Mouse (Mus musculus): ENCODE measurements around the gene Arhgap21. TPM values are rescaled to one million over a fixed set of nuclear protein-coding genes. Genes with fewer than 3 reads are reported as not detected.

Gene Arhgap21
- polyA plus RNA-seq, 1 experiment = 3.3 TPM

DNA sequence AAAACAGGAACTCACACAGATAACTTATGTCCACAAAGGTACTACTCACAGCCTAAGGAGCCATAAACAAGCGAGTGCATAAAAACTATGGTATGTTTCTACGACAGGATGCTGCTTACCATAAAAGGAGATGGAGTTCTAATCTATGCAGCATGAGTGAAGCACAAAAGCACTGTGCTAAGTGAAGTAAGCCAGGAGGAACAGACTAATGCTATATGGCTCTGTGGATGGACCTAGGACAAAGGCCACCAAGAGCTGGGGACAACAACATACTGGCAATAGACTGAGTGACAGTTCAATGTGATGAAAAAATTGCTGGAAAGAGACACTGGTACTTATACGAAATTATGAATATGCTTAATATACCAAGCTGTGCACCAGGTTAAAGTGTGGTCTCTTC, 19.5 kb downstream of the Arhgap21 start:
- no peaks in the 10 kb centered on the region for H3K4me1 ChIP-seq (ENCODE audit: control insufficient read depth, insufficient read depth, low read length)
- no peak overlapping the region for H3K4me3 ChIP-seq (ENCODE audit: control insufficient read depth, low read depth, low read length)
- no peaks in the 10 kb centered on the region for H3K36me3 ChIP-seq (ENCODE audit: control insufficient read depth, insufficient read depth, low read length)
- no peak overlapping the region for H3K27ac ChIP-seq (ENCODE audit: control insufficient read depth, insufficient read depth, low read depth, low read length)
- no peak for TF ChIP-seq POLR2A (IDR thresholded peaks at IDR 0.05; ENCODE audit: control insufficient read depth, low read depth, low read length)
- no peak for TF ChIP-seq CTCF (IDR thresholded peaks at IDR 0.05; ENCODE audit: control insufficient read depth, insufficient read depth, insufficient replicate concordance, low read depth, low read length)
- no peaks in the 10 kb centered on the region for H3K27me3 ChIP-seq (ENCODE audit: control insufficient read depth, insufficient read depth, low read length)

DNA sequence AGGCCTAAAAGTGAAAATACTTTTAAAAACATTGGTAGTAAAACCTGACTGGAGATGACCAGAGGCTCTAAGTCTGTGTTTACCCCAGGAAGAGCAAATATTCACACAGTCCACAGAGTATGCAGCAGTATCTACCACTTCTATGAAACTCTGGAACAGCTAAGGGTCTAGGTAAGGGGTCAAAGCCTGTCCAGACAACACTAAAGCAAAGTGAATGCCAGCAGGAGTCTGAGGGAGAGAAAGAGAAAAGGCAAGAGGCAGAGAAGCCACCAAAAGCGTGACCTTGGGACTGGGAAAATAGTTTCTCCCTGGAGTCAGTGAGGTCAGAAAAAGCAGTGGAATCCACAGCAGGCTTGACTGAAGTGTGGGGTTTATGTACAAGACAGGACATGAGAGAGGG, 21.6 kb downstream of the Arhgap21 start:
- Histone ChIP-seq H3K36me3 (ENCODE audit: control insufficient read depth, insufficient read depth, low read length) (no peaks in the 10 kb centered on the region), H3K4me3 (ENCODE audit: control insufficient read depth, low read depth, low read length) (no peak overlapping the region), H3K4me1 (ENCODE audit: control insufficient read depth, insufficient read depth, low read length) (no peaks in the 10 kb centered on the region), H3K27me3 (ENCODE audit: control insufficient read depth, insufficient read depth, low read length) (no peaks in the 10 kb centered on the region), H3K27ac (ENCODE audit: control insufficient read depth, insufficient read depth, low read depth, low read length) (no peak overlapping the region)
- no peak for TF ChIP-seq CTCF (IDR thresholded peaks at IDR 0.05; ENCODE audit: control insufficient read depth, insufficient read depth, insufficient replicate concordance, low read depth, low read length)
- no peak for TF ChIP-seq POLR2A (IDR thresholded peaks at IDR 0.05; ENCODE audit: control insufficient read depth, low read depth, low read length)

DNA sequence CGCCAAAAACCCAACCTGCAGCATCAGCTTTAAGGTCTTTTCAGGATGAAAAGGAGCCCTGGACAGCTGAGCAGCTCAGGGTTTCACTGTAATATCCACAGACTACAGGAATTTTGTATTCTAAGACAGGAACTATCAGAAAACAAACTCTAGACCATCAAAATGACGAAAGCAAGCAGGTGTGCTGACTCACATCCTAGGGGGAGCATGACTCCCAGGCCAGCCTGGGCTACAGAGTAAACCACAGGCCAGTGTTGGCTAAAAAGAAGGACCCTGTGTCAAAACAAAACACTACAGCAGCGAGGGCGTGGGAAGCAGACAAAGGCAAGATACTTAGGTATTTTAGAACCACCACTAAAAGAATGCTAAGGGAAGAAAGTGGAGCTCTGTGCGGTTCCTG, 23.1 kb downstream of the Arhgap21 start:
- TF ChIP-seq POLR2A (IDR thresholded peaks at IDR 0.05; ENCODE audit: control insufficient read depth, low read depth, low read length) (no peak), CTCF (IDR thresholded peaks at IDR 0.05; ENCODE audit: control insufficient read depth, insufficient read depth, insufficient replicate concordance, low read depth, low read length) (no peak)
- Histone ChIP-seq H3K4me1 (ENCODE audit: control insufficient read depth, insufficient read depth, low read length) (no peaks in the 10 kb centered on the region), H3K36me3 (ENCODE audit: control insufficient read depth, insufficient read depth, low read length) (no peaks in the 10 kb centered on the region), H3K27ac (ENCODE audit: control insufficient read depth, insufficient read depth, low read depth, low read length) (no peak overlapping the region), H3K27me3 (ENCODE audit: control insufficient read depth, insufficient read depth, low read length) (no peaks in the 10 kb centered on the region), H3K4me3 (ENCODE audit: control insufficient read depth, low read depth, low read length) (no peak overlapping the region)

DNA sequence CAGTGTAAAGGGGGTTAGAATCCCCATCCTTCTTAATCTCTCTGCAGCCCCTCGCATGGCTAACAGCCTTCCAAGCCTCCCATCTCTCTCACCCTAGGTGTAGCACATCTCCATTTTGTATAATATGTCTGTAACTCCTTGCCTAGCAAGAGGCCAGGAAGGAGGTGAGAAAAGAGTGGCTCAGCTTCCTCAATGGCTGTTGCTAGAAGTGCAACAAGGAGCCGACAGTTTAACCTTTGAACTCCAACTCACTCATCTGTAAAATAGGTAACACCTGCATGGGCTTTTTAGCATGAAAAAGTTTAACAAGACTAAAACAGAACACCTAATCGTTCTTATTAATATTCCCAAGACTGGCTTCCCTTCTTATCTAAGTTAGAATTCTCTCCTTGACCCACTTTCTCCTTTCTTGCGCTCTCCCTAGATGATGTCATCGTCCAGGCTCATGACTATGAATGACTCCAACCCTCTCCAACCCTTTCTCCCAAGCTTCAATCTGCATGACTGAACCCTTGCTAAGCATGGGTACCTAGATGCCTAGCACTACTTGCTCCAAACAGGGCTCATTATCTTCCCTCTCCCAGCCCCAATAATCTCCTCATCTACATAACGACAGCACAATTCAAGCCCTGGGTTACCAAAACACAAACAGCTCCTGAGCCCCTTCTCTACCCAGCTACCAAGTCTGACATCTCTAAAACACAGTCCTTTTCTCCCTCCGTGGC, 24.8 kb downstream of the Arhgap21 start:
- Histone ChIP-seq H3K27ac (ENCODE audit: control insufficient read depth, insufficient read depth, low read depth, low read length) (no peak overlapping the region), H3K36me3 (ENCODE audit: control insufficient read depth, insufficient read depth, low read length) (no peaks in the 10 kb centered on the region), H3K27me3 (ENCODE audit: control insufficient read depth, insufficient read depth, low read length) (no peaks in the 10 kb centered on the region), H3K4me3 (ENCODE audit: control insufficient read depth, low read depth, low read length) (no peak overlapping the region), H3K4me1 (ENCODE audit: control insufficient read depth, insufficient read depth, low read length) (no peaks in the 10 kb centered on the region)
- no peak for TF ChIP-seq POLR2A (IDR thresholded peaks at IDR 0.05; ENCODE audit: control insufficient read depth, low read depth, low read length)
- no peak for TF ChIP-seq CTCF (IDR thresholded peaks at IDR 0.05; ENCODE audit: control insufficient read depth, insufficient read depth, insufficient replicate concordance, low read depth, low read length)

DNA sequence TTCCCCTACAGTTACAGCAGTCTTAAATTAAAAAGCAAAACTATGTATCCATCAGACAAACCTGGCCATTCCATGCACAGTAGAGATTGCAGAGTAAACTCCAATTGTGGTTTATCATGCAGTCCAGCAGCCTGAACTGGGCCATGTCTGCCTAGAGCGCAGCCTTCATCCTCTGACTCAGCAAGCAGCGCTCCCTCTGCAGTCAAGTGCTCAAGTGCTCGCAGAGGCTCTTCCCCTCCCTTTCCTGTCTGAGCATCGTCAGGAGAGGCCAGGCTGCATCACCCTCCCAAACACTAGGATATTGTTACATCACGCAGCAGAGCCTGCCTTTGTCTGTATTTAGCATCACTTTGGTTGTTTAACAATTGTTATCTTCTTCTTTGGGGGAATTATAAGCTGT, 25.5 kb downstream of the Arhgap21 start:
- Histone ChIP-seq H3K27me3 (ENCODE audit: control insufficient read depth, insufficient read depth, low read length) (no peaks in the 10 kb centered on the region), H3K4me3 (ENCODE audit: control insufficient read depth, low read depth, low read length) (no peak overlapping the region), H3K27ac (ENCODE audit: control insufficient read depth, insufficient read depth, low read depth, low read length) (no peak overlapping the region), H3K36me3 (ENCODE audit: control insufficient read depth, insufficient read depth, low read length) (no peaks in the 10 kb centered on the region), H3K4me1 (ENCODE audit: control insufficient read depth, insufficient read depth, low read length) (no peaks in the 10 kb centered on the region)
- TF ChIP-seq POLR2A (IDR thresholded peaks at IDR 0.05; ENCODE audit: control insufficient read depth, low read depth, low read length) (no peak), CTCF (IDR thresholded peaks at IDR 0.05; ENCODE audit: control insufficient read depth, insufficient read depth, insufficient replicate concordance, low read depth, low read length) (no peak)

DNA sequence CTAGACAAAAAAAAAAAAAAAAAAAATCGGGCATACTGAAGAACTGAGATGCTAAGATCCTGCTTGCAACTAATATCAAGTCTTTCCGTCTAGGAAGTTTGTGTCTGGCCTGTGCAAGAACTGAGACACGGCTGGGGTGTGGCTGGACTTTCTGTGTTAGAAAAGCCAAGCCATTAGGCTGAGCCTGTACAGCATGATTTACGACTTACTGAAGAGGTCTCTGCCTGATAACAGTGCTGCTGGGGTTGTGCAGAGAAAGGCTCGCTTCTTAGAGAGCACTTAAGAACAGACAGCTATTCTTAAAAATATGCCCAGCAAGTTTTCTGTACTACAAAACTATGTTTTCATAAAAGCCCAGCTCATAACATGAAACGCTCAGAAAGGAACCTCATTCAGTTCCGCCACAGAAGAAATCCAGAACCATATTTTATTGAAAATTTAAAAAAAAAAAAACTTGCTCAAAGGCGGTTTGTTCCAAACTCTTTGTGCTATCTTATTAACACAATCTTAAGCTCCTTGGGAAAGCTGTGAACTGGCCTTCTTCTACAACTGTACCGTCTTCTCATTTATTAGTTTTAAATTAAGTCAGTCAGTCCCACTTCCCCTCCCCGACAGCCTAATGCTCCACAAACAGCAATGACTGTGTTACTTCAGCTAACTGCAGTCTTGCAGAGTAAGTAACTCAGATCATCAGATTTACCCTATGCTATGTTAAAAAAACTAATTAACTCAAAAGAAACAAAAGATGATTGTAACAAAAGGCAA, 26.1 kb downstream of the Arhgap21 start:
- H3K4me3 ChIP-seq (ENCODE audit: control insufficient read depth, low read depth, low read length) = no peak overlapping the region
- no peaks in the 10 kb centered on the region for H3K36me3 ChIP-seq (ENCODE audit: control insufficient read depth, insufficient read depth, low read length)
- no peaks in the 10 kb centered on the region for H3K4me1 ChIP-seq (ENCODE audit: control insufficient read depth, insufficient read depth, low read length)
- TF ChIP-seq CTCF (IDR thresholded peaks at IDR 0.05; ENCODE audit: control insufficient read depth, insufficient read depth, insufficient replicate concordance, low read depth, low read length) (no peak), POLR2A (IDR thresholded peaks at IDR 0.05; ENCODE audit: control insufficient read depth, low read depth, low read length) (no peak)
- H3K27ac ChIP-seq (ENCODE audit: control insufficient read depth, insufficient read depth, low read depth, low read length) = no peak overlapping the region
- H3K27me3 ChIP-seq (ENCODE audit: control insufficient read depth, insufficient read depth, low read length) = no peaks in the 10 kb centered on the region

DNA sequence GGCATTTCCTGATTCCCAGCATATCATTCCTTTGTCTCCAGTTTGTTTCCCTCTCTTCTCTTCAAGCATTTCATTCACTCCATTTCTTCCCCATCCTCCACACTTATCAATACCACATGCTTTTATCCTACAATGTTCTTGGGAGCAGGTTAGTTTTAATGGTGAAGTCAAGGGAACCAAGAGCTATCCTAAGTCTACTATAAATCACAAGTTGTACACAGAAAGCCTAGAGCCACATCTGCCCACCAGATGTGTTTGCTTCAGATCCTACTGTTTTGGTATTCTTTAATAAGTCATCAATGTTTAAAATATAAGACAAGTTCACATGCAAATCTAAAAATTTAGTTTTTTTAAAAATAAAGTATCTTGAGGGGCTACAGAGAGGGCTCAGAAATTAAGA, 27.6 kb downstream of the Arhgap21 start:
- H3K36me3 ChIP-seq (ENCODE audit: control insufficient read depth, insufficient read depth, low read length) = no peaks in the 10 kb centered on the region
- no peaks in the 10 kb centered on the region for H3K27me3 ChIP-seq (ENCODE audit: control insufficient read depth, insufficient read depth, low read length)
- H3K27ac ChIP-seq (ENCODE audit: control insufficient read depth, insufficient read depth, low read depth, low read length) = no peak overlapping the region
- no peak for TF ChIP-seq POLR2A (IDR thresholded peaks at IDR 0.05; ENCODE audit: control insufficient read depth, low read depth, low read length)
- H3K4me3 ChIP-seq (ENCODE audit: control insufficient read depth, low read depth, low read length) = no peak overlapping the region
- no peaks in the 10 kb centered on the region for H3K4me1 ChIP-seq (ENCODE audit: control insufficient read depth, insufficient read depth, low read length)

All from testis, adult 2 months (tissue).